Mouse (Mus musculus): ENCODE results near the gene Fam71d. TPM values are rescaled to one million over a fixed set of nuclear protein-coding genes. Genes with fewer than 3 reads are reported as not detected.

Fam71d gene
- total RNA-seq, 2 experiments from 2014 or later: not detected

DNA sequence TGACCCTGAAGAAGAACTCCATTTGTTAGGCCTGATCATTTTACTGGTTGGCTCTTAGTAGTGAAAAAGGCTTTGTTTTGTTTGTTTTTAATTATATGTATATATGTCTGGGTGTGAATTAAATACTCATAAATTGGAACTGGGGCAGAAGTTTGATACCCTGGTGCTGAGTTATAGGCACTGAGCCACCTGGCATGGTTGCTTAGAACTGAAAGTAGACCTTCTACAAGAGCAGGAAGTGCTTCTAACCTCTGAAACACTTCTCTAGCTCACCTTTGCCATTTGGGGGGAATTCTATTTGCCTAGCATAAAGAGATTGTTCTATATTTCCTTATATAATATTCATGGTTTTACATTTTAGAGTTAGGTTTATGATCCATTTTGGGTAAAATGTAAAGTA is 70.6 kb downstream of the Fam71d start:
- intact Hi-C loops (cut with DNase I): no loop called here
- DNase-seq (ENCODE audit: low spot score): no peak

DNA sequence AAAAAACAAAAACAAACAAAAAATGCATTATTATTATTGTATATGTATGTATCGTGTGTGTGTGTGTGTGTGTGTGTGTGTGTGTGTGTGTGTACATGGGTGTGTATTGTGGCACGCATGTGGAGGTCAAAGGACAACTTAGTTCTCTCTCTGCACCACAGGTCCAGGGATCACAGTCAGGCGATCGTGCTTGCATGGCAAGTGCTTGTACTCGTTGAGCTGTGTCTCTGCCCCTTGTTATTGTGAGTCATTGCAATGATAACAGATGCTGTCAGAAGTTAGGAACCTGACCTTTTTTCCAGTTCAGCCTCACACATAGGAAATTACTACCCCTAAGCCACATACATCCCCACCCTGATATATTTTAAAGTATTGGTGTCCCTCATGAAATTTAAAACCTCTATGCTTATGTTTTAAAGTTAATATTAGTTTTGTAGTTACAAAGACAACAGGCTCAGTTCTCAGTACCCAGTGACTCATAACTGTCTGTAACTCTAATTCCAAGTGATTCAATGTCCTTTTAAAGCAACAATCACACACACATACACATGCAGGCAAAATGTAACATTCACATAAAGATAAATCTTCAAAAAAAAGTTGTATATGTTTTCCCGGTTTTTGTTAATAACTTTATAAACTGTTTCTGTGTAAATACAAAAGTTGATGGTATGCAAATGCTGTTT is 77.8 kb downstream of the Fam71d start:
- intact Hi-C loops (cut with DNase I): no loop called here
- DNase-seq (ENCODE audit: low spot score): no peak

DNA sequence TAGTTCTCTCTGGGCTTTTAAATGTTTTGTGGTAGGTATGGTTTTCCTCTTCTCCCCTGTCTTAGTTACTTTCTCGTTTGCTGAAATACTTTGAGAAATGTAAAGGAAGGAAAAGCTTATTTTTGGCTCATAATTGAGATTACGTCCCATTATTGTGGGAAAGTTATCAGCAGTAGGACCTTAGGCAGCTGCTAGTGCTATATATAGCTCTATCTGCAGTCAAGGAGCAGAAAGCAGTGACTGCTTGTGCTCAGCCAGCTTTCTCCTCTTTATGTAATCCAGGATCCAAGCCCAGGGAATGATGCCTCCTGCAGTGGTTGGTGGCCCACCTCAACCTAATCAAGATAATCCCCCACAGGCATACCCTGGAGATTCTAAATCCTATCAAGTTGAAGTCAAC is 81.9 kb downstream of the Fam71d start:
- intact Hi-C loops (cut with DNase I): no loop called here
- DNase-seq (ENCODE audit: low spot score): no peak

DNA sequence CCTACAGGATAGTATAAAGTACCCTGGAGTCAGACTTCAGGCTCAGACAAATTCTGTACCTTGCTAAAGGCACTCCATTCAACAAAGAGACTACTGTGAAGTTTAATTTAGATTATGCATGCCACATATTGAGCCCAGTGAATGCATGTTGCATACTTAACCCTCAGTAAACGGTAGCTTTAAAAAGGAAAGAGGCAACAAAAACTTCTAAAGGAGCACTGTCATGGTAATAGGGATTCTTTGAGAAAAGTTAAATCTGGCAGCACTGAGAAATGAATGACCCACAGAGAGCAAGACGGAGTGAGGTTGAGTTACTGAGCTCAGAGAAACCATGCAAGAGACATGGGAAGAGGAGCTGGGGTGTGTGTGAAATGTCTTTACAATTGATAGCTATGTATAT is 86.6 kb downstream of the Fam71d start:
- intact Hi-C loops (cut with DNase I): no loop called here
- DNase-seq (ENCODE audit: low spot score): no peak

DNA sequence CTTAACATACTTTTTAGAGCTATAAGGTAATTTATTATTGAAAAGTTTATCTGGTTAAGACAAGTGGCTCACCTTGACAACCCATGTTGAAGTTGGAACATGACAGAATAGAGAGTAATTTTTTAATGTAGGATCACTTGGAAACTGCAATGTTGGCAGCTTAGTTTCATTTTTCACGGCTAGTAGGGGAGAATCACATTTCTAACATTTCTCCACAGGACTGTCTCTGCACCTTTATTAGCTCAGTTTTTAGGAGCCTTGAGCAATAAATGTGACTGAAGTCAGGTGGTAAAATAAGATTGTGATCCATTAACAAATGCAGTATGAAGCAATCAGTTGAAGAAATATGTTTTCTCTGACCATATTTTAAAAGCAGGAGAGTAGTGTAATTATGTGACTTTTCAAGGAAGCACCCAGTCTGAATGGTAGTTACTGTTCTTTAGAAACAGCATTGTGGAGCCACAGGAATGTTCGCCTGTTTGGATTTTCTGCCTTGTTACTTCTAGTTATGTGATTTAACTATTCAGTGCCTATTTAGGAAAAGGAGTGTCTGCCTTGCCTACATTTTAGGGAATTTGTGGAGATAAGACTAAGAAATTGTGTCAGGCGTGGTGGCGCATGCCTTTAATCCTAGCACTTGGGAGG is 87.2 kb downstream of the Fam71d start:
- intact Hi-C loops (cut with DNase I): no loop called here
- DNase-seq (ENCODE audit: low spot score): no peak

Other genes with a start within 250 kb of the Fam71d start
- 10 to 100 TPM; 14.1 to 17.1 TPM for gene Mpp5, start 57.4 kb downstream of the Fam71d start, total RNA-seq (2021)
- gene Atp6v1d, start 170.1 kb downstream of the Fam71d start, total RNA-seq (2021): 10 to 100 TPM; 81.9 to 83.8 TPM
- 10 to 100 TPM; 52.2 to 56.2 TPM for gene Eif2s1, start 170.3 kb downstream of the Fam71d start, total RNA-seq (2021)
- gene Plek2, start 215.4 kb downstream of the Fam71d start, total RNA-seq (2021): under 1 TPM; 0.28 to 0.47 TPM